Mouse (Mus musculus): ENCODE data around the gene Bsg. TPM values are rescaled to one million over a fixed set of nuclear protein-coding genes. Genes with fewer than 3 reads are reported as not detected.

Bsg gene
- polyA plus RNA-seq, 1 experiment: 840 TPM

DNA sequence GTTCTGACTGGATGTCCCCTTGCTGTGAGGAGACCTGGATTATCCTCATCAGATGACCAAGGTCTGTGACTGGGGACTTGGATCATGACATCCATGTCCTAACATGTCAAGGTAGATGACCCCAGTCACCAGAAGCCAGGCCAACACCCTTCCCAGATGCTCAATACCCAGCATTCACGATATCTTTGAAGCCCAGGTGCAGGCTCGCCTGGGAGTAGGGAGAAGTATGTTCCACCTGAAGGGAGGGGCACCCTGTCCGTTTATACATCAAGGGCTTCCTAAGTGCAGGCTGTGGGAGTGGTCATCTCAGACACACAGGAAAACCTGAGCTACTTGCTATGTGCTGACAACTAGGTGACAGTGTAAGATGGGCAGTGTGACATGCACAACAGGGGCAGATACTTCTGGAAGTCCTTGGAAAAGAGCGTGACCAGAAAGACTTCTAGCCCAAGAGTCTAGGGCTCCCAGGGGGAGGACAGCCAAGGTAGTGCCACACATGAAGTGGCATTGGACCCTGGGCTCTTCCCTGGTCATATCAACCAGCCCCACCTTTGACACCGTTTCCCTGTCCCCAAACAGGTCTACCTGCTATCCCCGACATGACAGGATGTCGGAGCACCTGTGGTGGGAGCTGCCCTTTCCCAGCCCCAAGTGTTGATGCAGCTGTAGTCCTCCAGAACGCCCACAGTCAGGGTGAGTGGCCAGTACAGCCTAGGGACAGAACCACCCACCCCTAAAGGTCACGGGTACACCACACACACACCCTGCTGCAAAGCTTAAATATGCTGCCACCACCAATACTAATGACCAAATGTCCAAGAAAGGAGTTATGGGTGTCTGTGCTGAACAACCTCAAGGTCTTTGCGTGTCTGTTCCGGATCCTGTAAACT is 23.4 kb upstream of the Bsg start:
- peaks cover 5% of the 10 kb centered on the region for H3K27me3 ChIP-seq (ENCODE audit: control insufficient read depth)
- H3K9me3 ChIP-seq (ENCODE audit: control insufficient read depth, low read length): no peaks in the 10 kb centered on the region
- peaks cover 54% of the 10 kb centered on the region for H3K4me1 ChIP-seq (ENCODE audit: control insufficient read depth)
- peaks cover 29% of the 10 kb centered on the region for H3K36me3 ChIP-seq (ENCODE audit: control insufficient read depth)
- peak overlapping the region; percentile 88 for H3K4me3 ChIP-seq (replicated peaks)
- TF ChIP-seq TAL1 (IDR thresholded peaks at IDR 0.05; ENCODE audit: low read length) (no peak), GATA1 (IDR thresholded peaks at IDR 0.05; ENCODE audit: low read length) (no peak)

DNA sequence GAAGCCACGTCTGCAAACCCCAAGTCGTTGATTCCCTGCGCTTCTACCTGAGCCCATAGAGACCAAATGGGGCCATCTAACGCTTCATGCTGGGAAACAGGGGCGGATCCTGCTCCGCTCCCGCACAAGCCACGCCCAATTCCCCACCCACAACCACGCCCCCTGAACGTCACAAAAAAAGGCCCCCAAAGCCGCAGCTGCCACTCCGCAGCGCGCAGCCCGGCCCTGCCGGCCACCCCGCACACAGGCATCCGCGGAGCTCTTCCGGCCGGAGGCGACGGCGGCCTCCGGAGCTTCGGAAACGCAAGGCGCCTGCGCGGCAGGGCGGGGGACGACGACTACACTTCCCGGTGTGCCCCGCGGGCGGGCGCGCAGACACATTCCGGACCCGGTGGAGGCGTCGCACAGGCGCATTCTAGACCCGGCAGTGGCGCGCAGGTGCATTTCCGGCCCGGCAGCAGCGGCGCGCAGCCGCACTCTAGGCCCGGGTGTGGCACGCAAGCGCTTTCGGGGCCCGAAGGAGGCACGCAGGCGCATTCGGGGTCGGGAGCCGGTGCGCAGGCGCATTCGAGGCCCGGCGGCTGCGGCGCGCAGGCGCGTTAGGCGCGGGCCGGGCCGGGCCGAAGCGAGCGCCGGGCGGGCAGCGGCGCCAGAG is 22.6 kb upstream of the Bsg start, which contains the start of gene Cdc34:
Gene Cdc34, plus strand, starts transcription at position 605 of the 655 bp plus-strand sequence.
- Histone ChIP-seq H3K36me3 (ENCODE audit: control insufficient read depth) (peaks cover 37% of the 10 kb centered on the region), H3K27me3 (ENCODE audit: control insufficient read depth) (peaks cover 5% of the 10 kb centered on the region), H3K4me1 (ENCODE audit: control insufficient read depth) (peaks cover 57% of the 10 kb centered on the region), H3K4me3 (replicated peaks) (peak within 1 kb of the TSS; percentile 88), H3K9me3 (ENCODE audit: control insufficient read depth, low read length) (no peaks in the 10 kb centered on the region)
- no peak for TF ChIP-seq GATA1 (IDR thresholded peaks at IDR 0.05; ENCODE audit: low read length)
- TF ChIP-seq TAL1 (IDR thresholded peaks at IDR 0.05; ENCODE audit: low read length): no peak

DNA sequence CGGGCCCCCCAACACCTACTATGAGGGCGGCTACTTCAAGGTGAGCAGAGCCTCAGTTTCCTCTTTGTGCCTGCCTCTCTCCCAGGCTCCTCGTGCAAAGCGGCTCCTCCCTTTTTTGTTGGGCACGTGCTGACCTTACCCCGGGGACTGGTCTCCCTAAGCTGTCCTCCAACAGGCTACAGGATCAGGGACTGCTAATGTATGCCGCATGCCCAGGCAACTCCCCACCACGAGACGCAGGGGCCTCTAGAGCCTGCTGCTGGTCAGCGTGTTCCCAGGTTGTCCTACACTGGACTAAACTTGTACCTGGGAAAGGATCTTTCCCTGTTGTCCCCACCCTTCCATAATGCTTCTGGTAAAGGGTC is 21.8 kb upstream of the Bsg start:
- Histone ChIP-seq H3K4me1 (ENCODE audit: control insufficient read depth) (peaks cover 57% of the 10 kb centered on the region), H3K4me3 (replicated peaks) (peak overlapping the region; percentile 88), H3K36me3 (ENCODE audit: control insufficient read depth) (peaks cover 45% of the 10 kb centered on the region), H3K27me3 (ENCODE audit: control insufficient read depth) (peaks cover 5% of the 10 kb centered on the region), H3K9me3 (ENCODE audit: control insufficient read depth, low read length) (no peaks in the 10 kb centered on the region)
- TF ChIP-seq GATA1 (IDR thresholded peaks at IDR 0.05; ENCODE audit: low read length): no peak
- no peak for TF ChIP-seq TAL1 (IDR thresholded peaks at IDR 0.05; ENCODE audit: low read length)

DNA sequence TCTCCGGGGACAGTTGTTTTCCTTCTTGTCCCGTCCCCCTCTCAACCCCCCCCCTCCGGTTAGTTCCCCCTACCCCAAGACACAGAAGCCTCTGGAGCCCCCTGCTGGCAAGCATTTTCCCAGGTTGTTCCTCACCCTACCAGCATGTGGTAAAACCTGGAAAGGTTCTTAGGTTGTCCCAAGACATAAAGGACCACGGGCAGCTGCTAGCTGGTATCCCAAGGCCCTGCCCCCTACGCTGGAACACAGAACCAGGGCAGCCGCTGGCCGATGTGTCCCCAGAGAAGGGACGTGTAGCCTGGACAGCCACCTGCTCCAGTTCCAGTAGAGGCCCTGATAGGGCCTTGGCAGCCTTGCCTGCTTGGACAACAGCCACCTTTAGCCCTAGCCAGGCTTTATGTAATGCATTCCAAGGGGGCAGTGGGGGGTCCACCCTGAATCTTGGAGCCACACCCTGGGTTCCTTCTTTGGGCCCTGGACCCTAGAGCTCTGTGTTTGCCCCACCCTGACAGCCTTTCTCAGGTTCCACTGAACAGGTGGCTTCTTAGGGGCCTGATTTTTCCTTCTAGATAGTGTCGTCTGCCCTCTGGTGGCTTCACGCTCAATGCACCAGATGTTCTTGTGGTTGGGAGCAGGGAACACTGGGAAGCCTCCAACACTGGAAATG is 21.2 kb upstream of the Bsg start:
- H3K4me3 ChIP-seq (replicated peaks): peak overlapping the region; percentile 88
- H3K27me3 ChIP-seq (ENCODE audit: control insufficient read depth): peaks cover 5% of the 10 kb centered on the region
- peaks cover 50% of the 10 kb centered on the region for H3K36me3 ChIP-seq (ENCODE audit: control insufficient read depth)
- H3K4me1 ChIP-seq (ENCODE audit: control insufficient read depth): peaks cover 57% of the 10 kb centered on the region
- H3K9me3 ChIP-seq (ENCODE audit: control insufficient read depth, low read length): no peaks in the 10 kb centered on the region
- TF ChIP-seq GATA1 (IDR thresholded peaks at IDR 0.05; ENCODE audit: low read length) (no peak), TAL1 (IDR thresholded peaks at IDR 0.05; ENCODE audit: low read length) (no peak)

DNA sequence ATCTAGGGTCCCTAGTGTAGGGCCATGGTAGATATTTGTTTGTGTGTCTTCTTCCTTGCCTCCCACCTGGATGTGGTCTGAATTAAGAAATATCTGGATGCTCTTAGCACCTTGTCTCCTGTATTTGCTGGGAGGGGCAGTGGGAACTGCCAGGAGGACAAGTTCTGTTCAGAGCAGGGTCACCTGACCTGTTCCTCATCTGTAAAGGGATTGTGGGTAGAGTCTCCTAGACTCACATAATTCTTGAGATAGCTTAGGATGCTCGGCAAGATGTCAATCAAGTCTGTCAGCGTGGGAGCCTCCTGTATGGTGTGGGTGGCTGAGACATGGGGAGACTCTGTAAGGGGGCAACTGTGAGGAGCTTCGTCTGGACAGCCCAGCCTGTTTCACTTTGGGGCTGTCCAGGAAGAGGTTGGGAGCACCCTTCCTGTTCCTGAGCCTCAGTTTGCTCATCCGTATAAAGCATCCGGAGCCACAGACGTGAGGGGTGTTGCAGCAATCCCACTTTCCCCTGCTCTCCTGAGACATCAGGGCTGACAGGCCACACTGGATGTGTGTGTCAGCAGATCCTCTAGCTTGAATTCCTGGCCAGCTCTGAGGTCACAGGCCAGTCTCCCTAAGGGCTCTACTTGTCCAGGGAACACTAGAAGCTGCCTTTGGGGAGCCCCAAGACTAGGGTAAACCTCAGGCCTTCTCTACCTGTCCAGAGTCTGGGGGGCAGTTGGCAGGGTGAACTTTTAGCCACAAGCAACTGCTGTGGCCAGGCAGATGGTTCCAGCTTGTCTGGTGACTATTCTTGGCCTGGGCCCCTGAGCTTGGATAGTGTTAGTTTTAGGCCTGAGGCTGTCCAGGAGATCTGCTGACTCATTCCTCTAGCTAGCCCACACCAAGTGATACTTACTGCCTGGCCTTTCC is 20.3 kb upstream of the Bsg start:
- TF ChIP-seq GATA1 (IDR thresholded peaks at IDR 0.05; ENCODE audit: low read length): no peak
- no peak for TF ChIP-seq TAL1 (IDR thresholded peaks at IDR 0.05; ENCODE audit: low read length)
- H3K27me3 ChIP-seq (ENCODE audit: control insufficient read depth): no peaks in the 10 kb centered on the region; the same call in 1 of the 2 replicates
- no peaks in the 10 kb centered on the region for H3K9me3 ChIP-seq (ENCODE audit: control insufficient read depth, low read length)
- H3K4me1 ChIP-seq (ENCODE audit: control insufficient read depth): peaks cover 57% of the 10 kb centered on the region
- H3K36me3 ChIP-seq (ENCODE audit: control insufficient read depth): peaks cover 59% of the 10 kb centered on the region
- peak overlapping the region; percentile 88 for H3K4me3 ChIP-seq (replicated peaks)

DNA sequence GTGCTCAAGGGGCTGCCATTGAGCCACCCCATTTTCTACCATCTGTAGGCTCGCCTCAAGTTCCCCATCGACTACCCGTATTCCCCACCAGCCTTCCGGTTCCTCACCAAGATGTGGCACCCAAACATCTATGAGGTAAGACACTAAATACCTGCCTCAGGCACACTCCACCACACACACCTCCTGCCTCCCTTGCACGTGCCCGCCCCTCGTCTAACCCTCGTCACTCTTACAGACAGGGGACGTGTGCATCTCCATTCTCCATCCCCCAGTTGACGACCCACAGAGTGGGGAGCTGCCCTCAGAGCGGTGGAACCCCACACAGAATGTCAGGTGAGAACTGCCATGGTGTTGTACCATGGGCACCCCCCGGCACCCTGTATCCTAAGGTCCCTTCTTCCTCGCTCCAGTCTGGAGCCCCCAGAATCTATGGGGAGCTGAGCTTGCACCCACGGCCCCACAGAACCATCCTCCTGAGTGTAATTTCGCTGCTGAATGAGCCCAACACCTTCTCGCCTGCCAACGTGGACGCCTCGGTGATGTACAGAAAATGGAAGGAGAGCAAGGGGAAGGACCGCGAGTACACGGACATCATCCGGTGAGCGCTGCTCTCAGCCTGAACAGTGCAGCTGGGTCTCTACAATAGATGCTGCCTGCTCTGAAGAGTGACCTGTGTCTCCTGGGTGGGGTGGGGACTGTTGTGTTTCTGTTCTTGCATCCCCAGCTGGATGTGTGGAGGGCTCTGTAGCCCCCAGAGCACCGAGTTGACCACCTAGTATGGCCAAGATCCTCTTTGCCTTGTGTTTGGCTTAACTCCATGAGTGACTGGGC is 19.3 kb upstream of the Bsg start:
- H3K27me3 ChIP-seq (ENCODE audit: control insufficient read depth): no peaks in the 10 kb centered on the region
- no peaks in the 10 kb centered on the region for H3K9me3 ChIP-seq (ENCODE audit: control insufficient read depth, low read length)
- TF ChIP-seq TAL1 (IDR thresholded peaks at IDR 0.05; ENCODE audit: low read length) (no peak), GATA1 (IDR thresholded peaks at IDR 0.05; ENCODE audit: low read length) (no peak)
- H3K36me3 ChIP-seq (ENCODE audit: control insufficient read depth): peaks cover 69% of the 10 kb centered on the region
- peak overlapping the region; percentile 88 for H3K4me3 ChIP-seq (replicated peaks)
- H3K4me1 ChIP-seq (ENCODE audit: control insufficient read depth): peaks cover 53% of the 10 kb centered on the region

DNA sequence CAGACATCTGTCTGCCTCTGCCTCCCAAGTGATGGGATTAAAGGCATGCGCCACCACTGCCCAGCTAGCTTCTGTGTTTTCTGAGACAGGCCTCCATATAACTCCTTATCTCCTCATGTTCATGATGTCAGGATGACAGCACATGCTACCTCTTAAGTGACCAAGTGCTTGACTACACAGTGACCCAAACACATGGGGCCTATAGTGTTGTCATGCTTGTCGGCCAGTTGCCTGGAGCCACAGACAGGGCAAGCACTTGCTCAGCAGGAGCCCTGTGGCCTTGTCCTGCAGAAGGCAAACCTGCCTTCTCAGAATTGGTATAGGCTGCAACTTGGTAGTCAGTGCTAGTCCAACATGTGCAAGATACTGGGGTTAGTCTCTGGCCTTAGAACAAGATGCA is 18.1 kb upstream of the Bsg start:
- no peaks in the 10 kb centered on the region for H3K9me3 ChIP-seq (ENCODE audit: control insufficient read depth, low read length)
- H3K27me3 ChIP-seq (ENCODE audit: control insufficient read depth): no peaks in the 10 kb centered on the region
- H3K36me3 ChIP-seq (ENCODE audit: control insufficient read depth): peaks cover 71% of the 10 kb centered on the region
- H3K4me1 ChIP-seq (ENCODE audit: control insufficient read depth): peaks cover 40% of the 10 kb centered on the region
- no peak overlapping the region for H3K4me3 ChIP-seq (replicated peaks)
- TF ChIP-seq TAL1 (IDR thresholded peaks at IDR 0.05; ENCODE audit: low read length) (no peak), GATA1 (IDR thresholded peaks at IDR 0.05; ENCODE audit: low read length) (no peak)

DNA sequence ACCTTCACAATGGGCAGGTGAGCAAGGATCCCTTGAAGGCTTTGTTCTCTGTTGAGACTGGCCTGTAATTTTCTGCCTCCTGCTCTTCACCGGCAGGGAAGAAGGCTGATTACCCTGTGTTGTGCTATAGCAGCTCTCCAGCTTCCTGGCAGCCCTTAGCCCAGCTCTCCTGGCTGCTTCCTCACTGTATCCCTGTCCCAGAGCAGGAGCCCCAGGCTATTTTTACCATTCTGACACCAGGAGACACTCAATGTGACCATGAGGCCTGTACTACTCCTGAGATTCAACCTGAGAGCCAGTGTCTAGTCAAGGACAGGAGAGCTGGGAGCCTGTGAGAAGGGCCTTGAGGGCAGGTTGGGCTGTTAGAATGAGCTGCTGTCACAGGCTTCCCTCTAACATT is 17.6 kb upstream of the Bsg start:
- H3K27me3 ChIP-seq (ENCODE audit: control insufficient read depth): no peaks in the 10 kb centered on the region
- H3K9me3 ChIP-seq (ENCODE audit: control insufficient read depth, low read length): no peaks in the 10 kb centered on the region
- peaks cover 36% of the 10 kb centered on the region for H3K4me1 ChIP-seq (ENCODE audit: control insufficient read depth)
- peaks cover 71% of the 10 kb centered on the region for H3K36me3 ChIP-seq (ENCODE audit: control insufficient read depth)
- TF ChIP-seq TAL1 (IDR thresholded peaks at IDR 0.05; ENCODE audit: low read length): no peak
- no peak for TF ChIP-seq GATA1 (IDR thresholded peaks at IDR 0.05; ENCODE audit: low read length)
- H3K4me3 ChIP-seq (replicated peaks): no peak overlapping the region

Measured in erythroblast, embryonic 14.5 days (primary cell).